Mouse (Mus musculus) ovary, postnatal 10 days (tissue): ENCODE data around the gene Kcnma1.
A peak's percentile ranks its signal among the peaks of the same experiment; 100 is the strongest.

Experiments
- DNase-seq: peaks from one replicate; pipeline ENCODE4 v3.0.0; 2022; ENCODE audit warnings: low spot score

Kcnma1 gene

DNA sequence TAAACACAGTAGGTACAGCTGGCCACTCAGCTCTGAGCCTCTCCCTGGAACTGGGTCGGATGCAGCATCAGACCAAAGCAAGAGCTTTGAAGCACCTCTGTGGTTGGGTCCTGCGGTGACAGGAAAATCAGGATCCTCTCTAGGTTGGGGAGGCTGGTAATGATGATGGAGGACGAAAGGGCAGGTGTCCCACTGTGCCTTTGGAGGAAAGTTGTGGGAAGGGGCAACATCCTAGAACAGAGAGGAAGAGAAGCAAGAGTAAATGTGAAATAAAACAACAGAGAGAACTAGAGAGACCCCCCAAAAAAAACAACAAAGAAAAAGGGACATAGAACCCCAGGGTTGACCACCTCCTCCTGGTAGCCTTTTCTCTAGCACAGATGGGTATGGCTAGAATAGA lies at the start of gene Kcnma1:
Gene Kcnma1 (minus strand): TSS at position 101 of the 400 bp plus-strand sequence.
- no peak for DNase-seq

DNA sequence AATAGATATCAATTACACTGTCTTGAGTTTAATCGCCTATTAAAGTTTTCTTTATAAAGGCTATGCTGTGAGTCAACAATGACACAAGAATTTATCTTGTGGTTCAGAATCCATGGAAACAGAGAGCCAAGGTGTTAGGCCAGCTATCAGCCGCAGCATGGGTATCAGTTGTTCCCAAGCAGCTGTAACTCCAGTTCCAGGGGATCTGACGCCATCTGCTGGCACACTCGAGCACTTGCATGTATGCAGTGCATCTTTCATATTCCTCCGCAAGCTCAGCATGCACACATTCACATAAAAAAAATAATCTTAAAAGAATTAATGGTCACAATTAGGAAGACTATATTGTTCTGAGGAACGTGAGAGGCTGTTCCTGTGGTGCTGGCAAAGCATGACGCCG lies 45.5 kb upstream of the Kcnma1 start:
- DNase-seq, result no peak

DNA sequence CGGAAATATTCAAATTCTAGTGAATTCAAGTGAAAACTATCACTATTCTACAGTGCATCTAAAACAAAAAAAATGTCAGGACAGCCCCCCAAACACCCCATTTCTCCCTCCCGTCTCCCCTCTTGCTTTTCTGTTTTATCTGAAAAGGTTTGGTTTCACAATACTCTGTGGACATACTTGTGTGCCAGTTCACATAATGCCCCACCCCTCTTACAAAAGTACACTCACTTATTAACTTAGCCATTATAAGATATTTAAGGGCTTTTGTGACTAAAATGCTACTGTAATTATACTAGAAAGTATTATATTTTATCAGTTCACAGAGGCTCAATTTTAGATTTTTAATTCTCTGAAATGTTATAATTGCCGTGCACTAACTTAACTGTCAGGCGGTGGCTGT lies 45.0 kb upstream of the Kcnma1 start:
- DNase-seq, result no peak

DNA sequence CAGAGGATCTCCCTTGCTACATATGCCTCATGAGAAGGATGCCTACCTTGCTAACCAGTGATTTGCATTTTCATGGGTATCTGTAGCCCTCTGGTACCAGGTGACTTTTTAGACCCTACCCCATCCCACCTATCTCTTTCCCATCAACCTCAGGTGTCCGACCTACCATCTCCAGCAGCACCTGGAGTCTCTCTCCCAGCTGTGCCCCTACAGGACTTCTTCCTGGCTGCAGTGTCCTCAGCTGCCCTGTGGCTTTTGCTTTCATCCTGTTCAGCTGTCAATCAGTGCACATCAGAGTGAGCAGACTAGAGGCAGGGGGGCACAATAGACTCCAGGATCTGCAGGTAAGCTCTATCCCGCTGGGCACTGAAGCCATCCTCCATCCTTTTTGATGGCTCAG lies 37.5 kb upstream of the Kcnma1 start:
- no peak for DNase-seq

DNA sequence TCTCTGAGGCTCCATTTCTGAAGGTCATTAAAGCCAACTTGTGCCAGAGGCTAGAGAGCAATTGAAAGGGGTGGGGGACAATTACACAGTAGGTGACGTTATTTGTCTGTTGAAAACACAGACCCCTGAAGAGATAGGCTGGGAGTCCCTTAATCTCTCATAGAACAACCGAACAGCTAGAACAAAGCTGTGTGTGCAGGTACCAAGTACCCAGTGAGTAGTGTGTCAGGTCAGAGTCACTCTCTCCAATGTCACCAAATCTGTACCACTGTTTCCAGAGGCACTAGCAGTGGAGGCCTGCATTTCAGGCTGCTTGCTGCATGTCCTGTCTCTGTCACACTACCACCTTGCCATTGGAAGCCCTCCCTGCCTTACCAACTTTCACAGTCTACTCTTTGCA lies 22.3 kb upstream of the Kcnma1 start:
- no peak for DNase-seq

DNA sequence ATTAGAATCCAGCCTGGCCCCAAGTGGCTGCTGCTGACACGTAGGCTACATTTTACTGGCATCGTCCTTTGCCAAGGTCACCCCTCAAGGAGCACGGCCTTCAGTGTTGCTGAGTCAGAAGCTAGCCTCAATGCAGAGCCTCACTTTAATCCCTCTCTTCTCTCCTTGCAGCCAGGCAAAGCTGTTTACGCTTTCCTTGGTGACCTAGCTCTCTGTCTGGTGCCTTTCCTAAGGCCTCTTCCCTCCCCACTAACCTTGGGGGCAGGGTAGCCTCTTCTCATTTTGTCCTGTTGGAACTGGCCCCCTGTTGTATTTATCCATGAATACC lies 21.9 kb upstream of the Kcnma1 start:
- no peak for DNase-seq

DNA sequence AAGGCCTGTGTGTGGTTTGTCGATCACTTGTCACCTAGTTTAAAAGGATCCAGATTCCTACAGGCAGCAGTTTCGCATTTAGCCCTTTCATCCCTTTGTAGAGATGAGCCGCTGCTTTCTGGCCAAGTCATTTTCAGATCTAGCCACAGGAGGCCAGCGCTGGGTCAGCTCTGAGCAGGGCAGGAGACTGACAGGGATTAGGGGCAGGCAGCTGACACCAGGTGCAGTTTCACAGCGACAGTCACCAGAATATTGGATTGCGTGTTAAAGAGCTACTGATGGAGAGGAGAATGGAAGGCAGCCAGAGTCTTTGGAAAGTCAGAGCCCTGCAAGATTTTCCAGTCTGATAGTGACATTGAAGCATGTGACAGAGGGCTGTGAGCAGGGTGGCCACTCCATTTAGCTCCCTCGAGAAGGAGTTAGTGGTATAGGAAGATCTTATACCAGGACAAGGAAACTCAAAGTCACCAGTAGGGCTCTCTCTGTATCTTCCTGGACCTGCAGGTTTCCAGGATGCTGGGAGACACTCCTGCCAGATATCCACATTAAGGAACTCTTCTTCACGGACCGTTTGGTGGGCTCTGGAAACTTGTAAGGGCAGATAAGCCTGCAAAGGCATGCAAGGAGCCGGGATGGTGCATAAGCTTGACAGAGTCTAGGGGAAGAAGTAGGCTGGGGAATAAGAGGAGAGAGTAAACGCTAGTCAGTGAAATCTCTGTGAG lies 21.4 kb upstream of the Kcnma1 start:
- no peak for DNase-seq

DNA sequence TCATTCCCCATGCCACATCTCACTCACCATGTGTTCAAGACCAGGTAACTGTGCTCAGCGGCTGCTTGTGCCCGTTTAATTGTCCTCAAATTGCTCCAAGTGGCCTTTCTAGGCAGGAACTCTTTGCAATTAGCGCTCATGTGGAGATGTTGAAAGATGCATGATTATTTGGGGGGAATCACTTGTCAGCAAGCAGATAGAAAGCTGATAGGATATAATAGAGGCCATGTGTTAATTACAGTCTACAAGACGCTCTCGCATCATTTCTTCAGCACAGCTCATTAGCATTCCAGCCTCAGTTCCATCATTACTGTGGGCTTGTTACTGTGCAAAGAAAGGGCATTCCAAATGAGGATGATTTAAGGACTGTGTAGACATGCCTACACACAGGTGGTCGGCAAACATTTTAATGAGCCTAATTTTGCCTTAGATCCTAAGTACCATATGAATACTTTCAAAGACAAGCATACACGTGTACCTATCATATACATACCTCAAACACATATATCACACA lies 18.6 kb upstream of the Kcnma1 start:
- no peak for DNase-seq

DNA sequence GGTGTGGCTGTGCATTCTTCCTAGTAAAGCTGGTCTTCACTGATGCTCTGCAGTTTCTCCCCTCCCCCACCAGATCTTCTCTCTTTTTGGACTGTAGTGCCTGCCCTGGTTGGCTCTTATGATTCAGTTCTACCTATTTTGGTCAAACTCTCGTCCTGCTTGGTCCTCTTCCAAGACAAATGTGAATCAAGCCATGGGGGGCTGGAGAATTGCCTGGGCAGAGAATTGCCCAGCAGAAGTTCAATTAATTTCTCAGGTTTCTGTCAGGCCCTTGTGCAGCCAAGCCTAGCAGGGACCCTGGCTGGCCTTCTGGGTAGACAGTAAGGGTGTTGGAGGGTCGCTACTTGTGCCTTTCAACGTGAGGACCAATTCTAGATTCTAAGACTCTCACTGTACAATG lies 17.9 kb upstream of the Kcnma1 start:
- DNase-seq, result no peak

DNA sequence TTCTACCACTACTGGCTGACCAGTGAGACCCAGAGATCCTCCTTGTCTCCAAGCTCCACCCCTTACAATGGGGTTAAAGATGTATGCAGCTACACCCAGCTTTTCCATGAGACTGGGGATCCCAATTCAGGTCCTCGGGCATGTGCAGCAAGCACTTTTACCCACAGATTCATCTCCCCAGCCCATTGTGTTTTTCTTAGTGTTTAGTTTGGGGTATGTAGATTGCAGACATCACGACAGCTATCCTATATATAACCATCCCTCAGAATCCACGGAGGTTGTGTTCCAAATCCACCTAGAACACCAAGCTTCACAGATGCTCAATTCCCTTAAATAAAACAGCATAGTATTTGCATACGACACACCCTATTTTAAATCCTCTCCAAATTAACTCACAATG lies 6.4 kb upstream of the Kcnma1 start:
- no peak for DNase-seq

DNA sequence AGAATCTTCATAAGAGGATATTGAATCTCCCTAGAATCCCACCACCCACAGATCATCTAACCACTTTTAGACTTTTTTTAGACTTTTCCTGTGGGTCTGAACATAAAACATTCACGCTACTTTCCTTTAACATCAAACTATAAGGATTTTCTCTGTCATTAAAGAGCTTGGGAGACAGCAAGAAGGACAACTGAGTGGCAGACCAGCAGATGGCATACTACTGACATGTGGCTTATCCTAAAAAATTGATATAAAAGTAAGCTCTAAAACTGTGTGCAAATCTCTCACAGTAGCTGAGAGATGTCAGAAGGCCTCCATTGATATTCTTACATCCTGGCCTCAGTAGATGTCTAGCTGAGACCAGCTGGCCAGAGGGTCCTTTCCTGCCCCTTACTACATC lies 4.3 kb downstream of the Kcnma1 start:
- DNase-seq, result no peak

DNA sequence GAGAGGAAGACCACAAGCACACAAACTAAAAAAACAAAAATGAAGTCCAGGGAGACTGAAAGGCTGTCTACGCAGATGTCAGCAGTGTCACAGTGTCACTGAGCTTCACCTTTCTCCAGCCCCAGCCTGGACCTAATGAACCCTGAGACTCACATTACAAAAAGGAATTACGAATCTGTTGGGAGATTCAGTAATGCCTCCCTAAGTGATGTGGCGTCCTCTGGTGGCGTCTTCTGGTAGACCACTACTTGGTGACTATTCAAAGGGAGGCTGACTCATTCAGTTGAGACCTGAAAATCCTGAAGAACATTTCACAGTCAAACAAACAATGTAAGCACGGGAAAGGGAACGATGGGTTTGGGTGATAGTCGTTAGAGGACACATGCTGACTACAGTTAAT lies 6.0 kb downstream of the Kcnma1 start:
- peak; percentile 69 for DNase-seq

DNA sequence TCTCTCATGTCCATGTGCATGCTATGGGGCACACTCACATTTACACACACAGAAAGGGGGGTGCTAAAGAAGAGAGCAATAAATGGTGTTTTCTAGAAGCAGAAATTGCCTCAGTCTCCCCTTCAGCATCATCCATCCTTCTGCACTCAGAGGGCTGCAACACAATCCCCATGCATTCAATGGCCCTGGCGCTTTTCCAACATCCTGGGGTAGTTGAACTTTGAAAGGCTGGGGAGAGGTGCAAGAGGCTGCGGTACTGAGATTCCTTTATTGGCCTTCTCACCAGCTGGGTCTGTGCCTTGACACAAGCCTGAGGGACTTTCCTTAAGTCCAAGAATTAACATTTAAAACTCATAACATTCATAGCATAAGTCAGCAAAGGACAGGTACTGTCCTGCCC lies 8.0 kb downstream of the Kcnma1 start:
- DNase-seq, result no peak

DNA sequence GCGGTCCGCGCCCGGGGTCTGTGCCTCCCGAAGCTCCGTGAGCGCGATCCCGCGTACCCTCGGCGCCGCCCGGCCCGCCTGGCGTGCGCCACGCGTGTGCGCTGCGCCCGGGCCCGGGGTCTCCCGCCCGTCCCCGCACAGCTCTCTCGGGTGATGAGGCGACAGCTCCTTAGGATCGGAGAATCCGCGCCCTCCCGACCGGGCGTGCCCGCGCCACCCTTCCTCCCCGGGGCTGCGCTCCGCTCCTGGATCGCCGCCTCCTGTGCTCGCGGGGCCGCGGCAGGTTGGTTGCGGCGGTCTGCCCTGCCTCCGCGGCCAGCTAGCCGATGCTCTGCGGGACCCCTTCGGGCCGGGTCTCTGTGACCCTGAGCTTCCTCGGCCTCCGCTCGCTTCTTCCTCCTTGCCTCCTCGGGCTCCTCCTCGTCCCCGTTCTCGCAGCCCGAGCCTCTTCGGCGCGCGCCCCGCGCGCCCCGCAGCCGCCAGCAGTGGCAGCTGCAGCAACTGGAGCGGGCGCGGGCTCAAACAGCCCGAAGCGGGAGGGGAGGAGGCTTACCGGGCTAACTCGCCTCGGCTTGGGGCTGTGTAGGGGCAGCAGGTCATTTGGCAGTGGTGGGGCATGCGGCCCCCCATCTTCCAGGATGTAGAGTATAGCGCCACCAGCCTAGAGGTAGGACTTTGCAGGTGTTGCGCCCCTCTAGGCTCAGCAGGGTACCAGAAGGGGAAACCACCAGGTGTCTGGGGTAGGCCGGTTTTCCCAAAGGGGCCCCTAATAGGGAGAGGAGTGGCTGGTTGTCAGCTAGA lies 9.6 kb downstream of the Kcnma1 start:
- DNase-seq, result peak; percentile 29

DNA sequence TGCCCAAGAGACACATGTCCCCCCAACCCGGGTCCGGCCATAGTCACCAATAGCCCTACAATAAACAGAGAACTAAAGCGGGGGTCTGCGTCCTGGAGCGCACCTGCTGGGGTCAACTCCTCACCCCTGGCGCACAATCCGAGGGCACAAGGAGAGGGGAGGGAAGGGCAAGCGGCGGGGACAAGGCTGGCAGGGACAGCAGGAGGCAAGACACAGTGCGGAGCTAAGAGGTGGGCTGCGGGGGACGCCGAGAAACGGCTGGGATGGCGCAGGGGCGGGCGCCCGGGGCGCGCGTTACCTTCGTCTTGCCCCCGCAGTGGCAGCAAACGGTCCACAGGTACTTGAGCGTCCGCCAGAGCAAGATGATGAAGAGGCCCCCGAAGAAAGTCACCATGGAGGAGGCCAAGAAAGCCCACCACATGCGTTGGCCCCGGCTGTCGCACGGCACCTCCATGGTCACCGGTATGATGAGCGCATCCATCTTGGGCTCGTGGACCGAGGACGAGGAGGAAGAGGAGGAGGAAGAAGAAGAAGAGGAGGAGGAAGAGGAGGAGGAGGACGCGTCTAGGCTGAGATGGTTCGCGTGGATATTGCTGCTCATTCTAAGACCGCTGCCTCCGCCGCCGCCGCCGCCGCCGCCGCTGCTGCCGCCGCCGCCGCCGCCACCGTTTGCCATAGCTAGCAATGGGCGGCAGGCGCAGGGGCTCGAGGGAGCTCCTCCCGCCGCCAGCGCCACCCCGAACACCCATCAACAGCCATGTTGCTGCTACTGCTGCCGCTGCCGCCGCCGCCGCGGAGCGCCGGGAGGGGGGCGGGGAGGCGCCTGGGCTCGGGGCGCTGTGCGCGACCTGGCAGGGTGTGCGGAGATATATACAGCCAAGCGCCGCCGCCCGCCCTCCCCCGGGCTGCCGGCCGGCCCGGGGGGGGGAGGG lies 10.6 kb downstream of the Kcnma1 start:
- DNase-seq, result peak; percentile 7

DNA sequence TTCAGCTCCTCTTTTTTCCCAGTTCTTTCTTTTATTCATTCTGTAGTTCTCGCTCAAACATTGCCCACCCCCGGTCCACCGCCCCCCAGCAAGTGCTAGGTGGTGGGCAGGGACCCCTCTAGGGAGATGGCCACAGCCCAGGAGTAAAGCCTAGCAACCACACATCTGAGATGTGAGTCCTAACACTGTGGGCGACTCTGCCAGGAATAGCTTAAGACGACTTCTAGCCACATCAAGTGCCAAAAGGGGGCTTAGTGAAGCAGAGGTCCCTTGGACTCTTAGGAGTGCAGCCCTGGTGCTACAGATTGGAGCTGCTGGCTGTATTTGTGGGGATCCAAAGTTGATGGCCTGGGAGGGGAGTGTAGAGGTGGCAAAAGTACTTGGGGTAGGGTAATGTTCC lies 11.6 kb downstream of the Kcnma1 start:
- no peak for DNase-seq

DNA sequence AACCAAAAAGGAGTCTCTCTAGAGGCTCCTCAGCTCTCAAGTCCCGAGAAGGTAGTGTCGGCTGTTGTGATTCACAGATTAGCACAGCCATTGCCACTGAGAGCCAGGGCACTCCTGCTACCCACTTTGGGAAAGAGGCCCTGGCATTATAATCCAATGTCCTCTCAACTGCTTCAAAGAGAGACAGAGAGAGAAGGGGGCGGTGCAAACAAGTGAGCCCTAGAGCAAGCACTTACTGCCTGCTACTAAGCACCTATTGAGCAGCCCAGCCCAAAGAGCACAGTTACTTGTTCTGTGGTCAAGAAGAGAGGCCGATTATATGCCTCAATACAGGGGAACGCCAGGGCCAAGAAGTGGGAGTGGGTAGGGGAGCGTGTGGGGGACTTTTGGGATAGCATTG lies 16.4 kb downstream of the Kcnma1 start:
- DNase-seq, result no peak

DNA sequence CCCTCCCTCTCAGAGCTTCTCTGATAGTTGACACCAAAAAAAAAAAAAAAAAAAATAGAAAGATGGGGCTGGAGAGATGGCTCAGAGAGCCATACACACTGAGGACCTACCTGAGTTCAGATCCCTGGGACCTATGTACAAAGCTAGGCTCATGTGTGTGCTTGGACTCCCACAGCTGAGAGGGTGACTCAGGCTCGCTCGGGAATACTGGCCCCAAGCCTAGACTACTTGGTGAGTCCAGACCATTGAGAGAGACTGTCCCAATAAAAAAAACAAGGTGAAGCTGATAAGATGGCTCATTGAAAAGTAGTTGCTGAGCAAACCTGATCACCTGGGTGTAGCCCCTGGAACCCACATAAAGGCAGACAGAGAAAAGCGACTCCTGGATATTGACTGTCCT lies 18.5 kb downstream of the Kcnma1 start:
- DNase-seq, result no peak

DNA sequence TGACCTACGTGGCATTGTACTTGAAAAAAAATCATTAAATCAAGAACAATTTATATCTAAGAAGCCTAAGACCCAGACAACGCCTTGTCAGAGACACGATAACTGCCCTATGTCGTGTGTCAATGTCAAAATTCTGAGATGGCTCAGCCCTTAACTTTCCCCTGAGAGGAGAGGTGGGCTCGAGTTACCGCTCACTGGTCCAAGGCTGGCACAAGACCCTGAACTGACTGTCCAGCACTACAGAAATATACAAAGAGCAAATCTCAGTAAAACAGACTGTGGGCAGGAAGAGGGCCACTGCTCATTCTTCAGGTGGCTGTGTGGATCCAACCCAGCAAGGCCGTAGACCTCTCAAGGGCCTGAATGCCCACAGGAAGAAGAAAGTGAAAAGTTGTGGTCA lies 23.4 kb downstream of the Kcnma1 start:
- DNase-seq, result no peak

DNA sequence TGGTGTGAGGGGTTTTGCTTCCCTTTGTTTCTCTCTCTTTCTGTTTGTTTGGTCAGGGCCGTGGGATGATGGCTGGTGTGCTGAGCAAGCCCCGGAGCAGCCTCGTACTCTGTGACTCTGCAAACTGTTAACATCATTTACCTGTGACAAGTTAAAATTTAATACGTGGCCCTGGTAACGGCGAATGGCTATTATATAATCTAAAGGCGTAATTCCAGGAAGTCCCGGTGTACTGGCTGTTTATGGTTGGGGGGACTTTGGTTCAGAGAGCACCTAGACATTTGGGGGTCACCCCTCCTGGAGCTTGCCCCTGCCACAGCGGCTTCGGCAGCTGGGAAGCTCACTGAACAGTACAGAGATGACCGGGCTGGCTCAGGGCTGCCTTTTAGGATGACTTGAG lies 24.6 kb downstream of the Kcnma1 start:
- DNase-seq, result no peak

DNA sequence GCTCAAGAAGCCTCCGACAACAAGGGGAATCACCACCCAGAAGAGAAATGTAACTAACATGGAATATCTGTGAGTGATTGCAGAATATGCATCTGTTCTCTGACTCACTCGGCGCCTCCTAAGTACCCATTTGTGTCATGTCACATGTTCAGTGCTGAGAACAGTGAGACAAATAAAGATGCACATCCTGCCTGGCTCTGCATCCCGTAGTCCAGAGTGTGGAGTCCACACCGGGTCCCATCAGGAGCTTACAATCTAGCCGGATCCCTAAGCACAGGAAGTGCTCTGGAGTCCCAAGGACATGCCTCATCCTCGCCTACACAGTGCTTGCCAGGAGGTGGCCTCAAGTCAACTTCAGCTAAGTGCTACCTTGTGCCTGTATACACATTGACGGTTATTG lies 32.1 kb downstream of the Kcnma1 start:
- DNase-seq, result no peak

DNA sequence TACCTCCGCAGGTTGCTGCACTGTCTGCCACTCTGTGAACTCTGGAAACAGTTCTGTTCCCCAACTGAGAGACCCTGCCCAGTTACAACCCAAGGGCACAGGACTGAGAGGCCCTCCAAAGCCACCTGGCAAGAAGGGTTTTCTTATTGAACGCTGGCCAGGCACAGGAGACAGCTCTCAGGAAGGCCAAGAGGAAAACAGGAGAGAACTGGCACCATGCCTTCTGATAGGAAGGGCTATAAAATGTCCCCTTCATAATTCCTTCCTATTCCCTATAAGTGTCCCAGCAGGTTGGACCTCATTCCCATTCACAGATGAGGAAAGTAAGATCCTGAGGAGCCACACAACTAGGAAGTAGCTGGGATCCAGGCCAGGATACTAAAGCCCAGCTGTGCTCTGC lies 39.6 kb downstream of the Kcnma1 start:
- DNase-seq, result no peak

DNA sequence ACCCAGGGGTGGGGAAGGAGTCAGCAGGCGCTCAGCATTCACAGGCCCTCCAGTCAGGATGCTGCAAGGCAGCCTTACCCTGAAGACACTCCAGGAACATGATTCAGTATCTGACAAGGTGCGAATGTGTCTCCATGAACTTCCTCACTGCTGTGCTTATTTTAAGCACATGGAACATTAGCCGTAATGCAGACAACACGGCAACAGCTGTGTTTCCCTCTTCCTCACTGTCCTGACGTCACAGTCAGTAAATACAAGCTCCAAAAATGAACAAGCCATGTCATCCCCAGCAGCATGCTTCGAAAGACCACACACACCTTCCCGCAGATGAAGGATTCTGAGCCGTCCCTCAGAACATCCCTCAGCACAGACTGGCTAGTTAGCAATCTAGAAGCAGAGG lies 47.8 kb downstream of the Kcnma1 start:
- no peak for DNase-seq
